Mouse (Mus musculus) gastrocnemius, adult 8-10 months (tissue): ENCODE results near the gene Olfr282. TPM values are rescaled to one million over a fixed set of nuclear protein-coding genes. Genes with fewer than 3 reads are reported as not detected.

ENCODE experiments used
- DNase-seq, 2 experiments: peaks; one replicate each; pipeline ENCODE4 v3.0.0; 2022; ENCODE audit warnings: low spot score in 2 of 2
- total RNA-seq, 4 experiments: library from RNA; stranded (reverse); gene quantifications; 2 replicates each; pipeline ENCODE4 v1.2.4; 2022

The Olfr282 gene
- total RNA-seq, 4 experiments from 2014 or later: not detected

- DNase-seq: no peak
Observed at GRCm38 (mm10) chr15:98474958-98475357, 43.9 kb downstream of the Olfr282 start.

- no peak for DNase-seq
Observed at GRCm38 (mm10) chr15:98475382-98475781, 44.4 kb downstream of the Olfr282 start.

- DNase-seq: no peak
Observed at GRCm38 (mm10) chr15:98476281-98476680, 45.3 kb downstream of the Olfr282 start.

- no peak for DNase-seq
Observed at GRCm38 (mm10) chr15:98479568-98480102, 48.6 kb downstream of the Olfr282 start.

GRCm38 (mm10) chr15:98482701-98483100 lies 51.7 kb downstream of the Olfr282 start, which contains the start of gene Lalba:
Gene Lalba (minus strand): TSS chr15:98482721.
- DNase-seq: no peak

- DNase-seq: no peak
Observed at GRCm38 (mm10) chr15:98483907-98484886, 53.2 kb downstream of the Olfr282 start.

GRCm38 (mm10) chr15:98486433-98487021 lies 55.5 kb downstream of the Olfr282 start:
- no peak for DNase-seq

Other genes starting within 250 kb of the Olfr282 start
- gene Olfr288, start 235.7 kb upstream of the Olfr282 start, total RNA-seq: not detected
- gene Gm44579, start 210.2 kb upstream of the Olfr282 start, total RNA-seq: not detected
- gene Olfr287, start 210.2 kb upstream of the Olfr282 start, total RNA-seq: not detected
- not detected for gene Olfr286, start 196.8 kb upstream of the Olfr282 start, total RNA-seq
- gene H1fnt, start 173.9 kb upstream of the Olfr282 start, total RNA-seq: not detected
- gene Zfp641, start 135.1 kb upstream of the Olfr282 start, total RNA-seq: 10 to 100 TPM in 3 of 4 experiments, 1 to 10 TPM in 1; 9.8 to 16.3 (median 13.7) TPM
- gene Olfr285, start 113.9 kb upstream of the Olfr282 start, total RNA-seq: not detected
- gene Olfr284, start 90.2 kb upstream of the Olfr282 start, total RNA-seq: not detected
- not detected for gene Olfr283, start 50.3 kb upstream of the Olfr282 start, total RNA-seq
- not detected for gene Olfr281, start 21.4 kb downstream of the Olfr282 start, total RNA-seq
- not detected for gene OR5BS1P, start 38.7 kb downstream of the Olfr282 start, total RNA-seq
- not detected for gene Lalba, start 51.5 kb downstream of the Olfr282 start, total RNA-seq
- not detected for gene Olfr279, start 61.2 kb downstream of the Olfr282 start, total RNA-seq
- 10 to 100 TPM; 65.5 to 72.7 (median 69.8) TPM for gene Kansl2, start 103.0 kb downstream of the Olfr282 start, total RNA-seq
- 10 to 100 TPM; 14.3 to 19.4 (median 15.7) TPM for gene Ccnt1, start 139.7 kb downstream of the Olfr282 start, total RNA-seq
- under 1 TPM in 1 of 4 experiments, not detected in 3; 0.63 TPM for gene 4930415O20Rik, start 139.8 kb downstream of the Olfr282 start, total RNA-seq
- gene Adcy6, start 178.9 kb downstream of the Olfr282 start, total RNA-seq: 10 to 100 TPM; 13.4 to 21.4 (median 19.1) TPM
- gene Cacnb3, start 199.6 kb downstream of the Olfr282 start, total RNA-seq: 1 to 10 TPM in 2 of 4 experiments, under 1 TPM in 2; 0.78 to 1.1 (median 1.0) TPM
- 10 to 100 TPM; 54.0 to 72.3 (median 63.4) TPM for gene Ddx23, start 231.7 kb downstream of the Olfr282 start, total RNA-seq
- 1 to 10 TPM; 1.0 to 2.3 (median 1.1) TPM for gene Rnd1, start 246.2 kb downstream of the Olfr282 start, total RNA-seq